Mouse (Mus musculus): ENCODE data around the gene Lyrm7. TPM values are rescaled to one million over a fixed set of nuclear protein-coding genes. Genes with fewer than 3 reads are reported as not detected.

Gene Lyrm7
- polyA plus RNA-seq, 1 experiment from 2014 or later, result 5.8 TPM

- Histone ChIP-seq H3K4me2 (replicated peaks; ENCODE audit: low read depth) (no peak overlapping the region), H3K4me3 (ENCODE audit: low read depth, low read length) (no peak overlapping the region), H3K4me1 (replicated peaks; ENCODE audit: control insufficient read depth, insufficient read depth, low read length) (no peaks in the 10 kb centered on the region), H3K9me3 (ENCODE audit: control insufficient read depth) (no peaks in the 10 kb centered on the region), H3K36me3 (ENCODE audit: control insufficient read depth, insufficient read depth) (no peaks in the 10 kb centered on the region), H3K27me3 (replicated peaks; ENCODE audit: control insufficient read depth, insufficient read depth, low read length) (no peaks in the 10 kb centered on the region), H3K27ac (ENCODE audit: low read depth, low read length) (no peak overlapping the region), H3K9ac (ENCODE audit: low read depth, low read length) (no peak overlapping the region)
- WGBS, result 72% methylated on average over 5 of the region's 5 CpGs
- no peak for TF ChIP-seq CTCF (IDR thresholded peaks at IDR 0.05; ENCODE audit: low read depth)
- ATAC-seq, result no peak
Measured at GRCm38 (mm10) chr11:54844959-54845358, 15.8 kb downstream of the Lyrm7 start.

GRCm38 (mm10) chr11:54844424-54844823 is 16.3 kb downstream of the Lyrm7 start:
- no peaks in the 10 kb centered on the region for H3K9me3 ChIP-seq (ENCODE audit: control insufficient read depth)
- TF ChIP-seq CTCF (IDR thresholded peaks at IDR 0.05; ENCODE audit: low read depth), result no peak
- no peak for ATAC-seq
- H3K27ac ChIP-seq (ENCODE audit: low read depth, low read length), result no peak overlapping the region
- H3K9ac ChIP-seq (ENCODE audit: low read depth, low read length), result no peak overlapping the region
- no peak overlapping the region for H3K4me2 ChIP-seq (replicated peaks; ENCODE audit: low read depth)
- no peaks in the 10 kb centered on the region for H3K36me3 ChIP-seq (ENCODE audit: control insufficient read depth, insufficient read depth)
- H3K27me3 ChIP-seq (replicated peaks; ENCODE audit: control insufficient read depth, insufficient read depth, low read length), result no peaks in the 10 kb centered on the region
- WGBS, result 79% methylated on average over 9 of the region's 9 CpGs
- H3K4me3 ChIP-seq (ENCODE audit: low read depth, low read length), result no peak overlapping the region
- H3K4me1 ChIP-seq (replicated peaks; ENCODE audit: control insufficient read depth, insufficient read depth, low read length), result no peaks in the 10 kb centered on the region

GRCm38 (mm10) chr11:54840891-54841290 is 19.8 kb downstream of the Lyrm7 start:
- Histone ChIP-seq H3K27me3 (replicated peaks; ENCODE audit: control insufficient read depth, insufficient read depth, low read length) (no peaks in the 10 kb centered on the region), H3K4me3 (ENCODE audit: low read depth, low read length) (no peak overlapping the region), H3K9ac (ENCODE audit: low read depth, low read length) (no peak overlapping the region), H3K4me2 (replicated peaks; ENCODE audit: low read depth) (no peak overlapping the region), H3K9me3 (ENCODE audit: control insufficient read depth) (no peaks in the 10 kb centered on the region), H3K36me3 (ENCODE audit: control insufficient read depth, insufficient read depth) (no peaks in the 10 kb centered on the region), H3K27ac (ENCODE audit: low read depth, low read length) (no peak overlapping the region), H3K4me1 (replicated peaks; ENCODE audit: control insufficient read depth, insufficient read depth, low read length) (no peaks in the 10 kb centered on the region)
- ATAC-seq, result no peak
- no peak for TF ChIP-seq CTCF (IDR thresholded peaks at IDR 0.05; ENCODE audit: low read depth)
- WGBS, result 92% methylated on average over 11 of the region's 11 CpGs

- Histone ChIP-seq H3K4me1 (replicated peaks; ENCODE audit: control insufficient read depth, insufficient read depth, low read length) (no peaks in the 10 kb centered on the region), H3K4me3 (ENCODE audit: low read depth, low read length) (no peak overlapping the region), H3K9me3 (ENCODE audit: control insufficient read depth) (no peaks in the 10 kb centered on the region), H3K27me3 (replicated peaks; ENCODE audit: control insufficient read depth, insufficient read depth, low read length) (no peaks in the 10 kb centered on the region), H3K36me3 (ENCODE audit: control insufficient read depth, insufficient read depth) (no peaks in the 10 kb centered on the region), H3K9ac (ENCODE audit: low read depth, low read length) (no peak overlapping the region), H3K27ac (ENCODE audit: low read depth, low read length) (no peak overlapping the region), H3K4me2 (replicated peaks; ENCODE audit: low read depth) (no peak overlapping the region)
- 94% methylated on average over 4 of the region's 4 CpGs for WGBS
- ATAC-seq, result no peak
- no peak for TF ChIP-seq CTCF (IDR thresholded peaks at IDR 0.05; ENCODE audit: low read depth)
Measured at GRCm38 (mm10) chr11:54839696-54840095, 21.0 kb downstream of the Lyrm7 start.

GRCm38 (mm10) chr11:54836106-54836505 is 24.6 kb downstream of the Lyrm7 start:
- Histone ChIP-seq H3K9ac (ENCODE audit: low read depth, low read length) (no peak overlapping the region), H3K4me3 (ENCODE audit: low read depth, low read length) (no peak overlapping the region), H3K27me3 (replicated peaks; ENCODE audit: control insufficient read depth, insufficient read depth, low read length) (no peaks in the 10 kb centered on the region), H3K27ac (ENCODE audit: low read depth, low read length) (no peak overlapping the region), H3K4me1 (replicated peaks; ENCODE audit: control insufficient read depth, insufficient read depth, low read length) (no peaks in the 10 kb centered on the region), H3K9me3 (ENCODE audit: control insufficient read depth) (no peaks in the 10 kb centered on the region), H3K4me2 (replicated peaks; ENCODE audit: low read depth) (no peak overlapping the region), H3K36me3 (ENCODE audit: control insufficient read depth, insufficient read depth) (no peaks in the 10 kb centered on the region)
- no peak for TF ChIP-seq CTCF (IDR thresholded peaks at IDR 0.05; ENCODE audit: low read depth)
- ATAC-seq, result no peak
- 82% methylated on average over 9 of the region's 9 CpGs for WGBS

- ATAC-seq, result no peak
- 58% methylated on average over 2 of the region's 2 CpGs for WGBS
Measured at GRCm38 (mm10) chr11:54834596-54834995, 26.1 kb downstream of the Lyrm7 start.

GRCm38 (mm10) chr11:54833833-54834232 is 26.9 kb downstream of the Lyrm7 start:
- no peak for ATAC-seq
- no peak overlapping the region for H3K4me2 ChIP-seq (replicated peaks; ENCODE audit: low read depth)
- H3K27me3 ChIP-seq (replicated peaks; ENCODE audit: control insufficient read depth, insufficient read depth, low read length), result no peaks in the 10 kb centered on the region
- no peaks in the 10 kb centered on the region for H3K4me1 ChIP-seq (replicated peaks; ENCODE audit: control insufficient read depth, insufficient read depth, low read length)
- H3K27ac ChIP-seq (ENCODE audit: low read depth, low read length), result no peak overlapping the region
- WGBS, result 89% methylated on average over 4 of the region's 4 CpGs
- H3K36me3 ChIP-seq (ENCODE audit: control insufficient read depth, insufficient read depth), result no peaks in the 10 kb centered on the region
- H3K9ac ChIP-seq (ENCODE audit: low read depth, low read length), result no peak overlapping the region
- H3K9me3 ChIP-seq (ENCODE audit: control insufficient read depth), result no peaks in the 10 kb centered on the region
- TF ChIP-seq CTCF (IDR thresholded peaks at IDR 0.05; ENCODE audit: low read depth), result no peak
- H3K4me3 ChIP-seq (ENCODE audit: low read depth, low read length), result no peak overlapping the region

More at GRCm38 (mm10) chr11:54834596-54834995, 26.1 kb downstream of the Lyrm7 start:
- no peaks in the 10 kb centered on the region for H3K36me3 ChIP-seq (ENCODE audit: control insufficient read depth, insufficient read depth)
- H3K4me2 ChIP-seq (replicated peaks; ENCODE audit: low read depth), result no peak overlapping the region
- no peaks in the 10 kb centered on the region for H3K4me1 ChIP-seq (replicated peaks; ENCODE audit: control insufficient read depth, insufficient read depth, low read length)
- no peaks in the 10 kb centered on the region for H3K9me3 ChIP-seq (ENCODE audit: control insufficient read depth)
- no peak overlapping the region for H3K4me3 ChIP-seq (ENCODE audit: low read depth, low read length)
- no peak overlapping the region for H3K27ac ChIP-seq (ENCODE audit: low read depth, low read length)
- H3K27me3 ChIP-seq (replicated peaks; ENCODE audit: control insufficient read depth, insufficient read depth, low read length), result no peaks in the 10 kb centered on the region
- no peak overlapping the region for H3K9ac ChIP-seq (ENCODE audit: low read depth, low read length)
- peak; percentile 42 for TF ChIP-seq CTCF (IDR thresholded peaks at IDR 0.05; ENCODE audit: low read depth)
